Mouse (Mus musculus): ENCODE data around the gene Prf1. TPM values are rescaled to one million over a fixed set of nuclear protein-coding genes. Genes with fewer than 3 reads are reported as not detected.

Prf1 gene
- total RNA-seq (2014; rRNA removed; ENCODE audit: low replicate concordance) (not detected in 2 replicates), polyA plus RNA-seq (2015; fragmentation: Nextera tagmentation; extraction: Ambion mirVana) (0.04 TPM in 1 of 2 replicates, not detected in the other)

DNA sequence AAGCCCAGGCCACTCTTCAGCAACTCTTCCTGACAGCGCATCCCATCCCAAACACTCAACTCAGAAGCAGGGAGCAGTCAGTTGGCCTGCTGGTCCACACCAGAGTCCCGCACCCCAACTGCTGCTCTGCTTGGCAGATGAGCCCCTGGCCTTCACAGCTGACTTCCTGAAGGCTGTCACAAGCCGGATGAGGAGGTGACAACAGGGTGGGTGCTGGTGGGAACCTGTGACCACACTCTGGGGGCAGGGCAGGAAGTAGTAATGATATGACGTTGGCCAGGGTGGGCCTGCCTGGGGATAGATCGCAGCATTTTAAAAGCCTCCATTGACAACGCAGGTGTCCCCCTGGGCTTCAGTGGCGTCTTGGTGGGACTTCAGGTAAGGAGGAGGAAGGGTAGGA lies at the start of gene Prf1:
Gene Prf1, plus strand, starts transcription at position 357 of the 400 bp plus-strand sequence.
- Histone ChIP-seq H3K4me1 (ENCODE audit: control insufficient read depth, insufficient read depth) (0 out of 2 replicates have a peak, but pooled peaks cover 12% of the 10 kb centered on the region), H3K27me3 (ENCODE audit: control insufficient read depth, insufficient read depth, low read length) (no peaks in the 10 kb centered on the region), H3K27ac (ENCODE audit: low read depth) (no peak within 1 kb of the TSS), H3K4me3 (ENCODE audit: low read depth, low read length) (no peak within 1 kb of the TSS), H3K9ac (replicated peaks; ENCODE audit: low read depth, low read length) (no peak within 1 kb of the TSS), H3K4me2 (ENCODE audit: low read depth, low read length) (no peak within 1 kb of the TSS; the same call in 1 of the 2 replicates), H3K9me3 (replicated peaks; ENCODE audit: control insufficient read depth, low read length) (no peaks in the 10 kb centered on the region), H3K36me3 (replicated peaks; ENCODE audit: control insufficient read depth, insufficient read depth, low read length) (no peaks in the 10 kb centered on the region)
- 66% methylated on average over 7 of the region's 7 CpGs for WGBS
- TF ChIP-seq CTCF (IDR thresholded peaks at IDR 0.05; ENCODE audit: low read depth), result no peak
- TF ChIP-seq EP300 (IDR thresholded peaks at IDR 0.05; ENCODE audit: low read depth), result no peak
- no peak for ATAC-seq (ENCODE audit: insufficient read depth, low read depth)
- DNase-seq (ENCODE audit: low spot score), result no peak

DNA sequence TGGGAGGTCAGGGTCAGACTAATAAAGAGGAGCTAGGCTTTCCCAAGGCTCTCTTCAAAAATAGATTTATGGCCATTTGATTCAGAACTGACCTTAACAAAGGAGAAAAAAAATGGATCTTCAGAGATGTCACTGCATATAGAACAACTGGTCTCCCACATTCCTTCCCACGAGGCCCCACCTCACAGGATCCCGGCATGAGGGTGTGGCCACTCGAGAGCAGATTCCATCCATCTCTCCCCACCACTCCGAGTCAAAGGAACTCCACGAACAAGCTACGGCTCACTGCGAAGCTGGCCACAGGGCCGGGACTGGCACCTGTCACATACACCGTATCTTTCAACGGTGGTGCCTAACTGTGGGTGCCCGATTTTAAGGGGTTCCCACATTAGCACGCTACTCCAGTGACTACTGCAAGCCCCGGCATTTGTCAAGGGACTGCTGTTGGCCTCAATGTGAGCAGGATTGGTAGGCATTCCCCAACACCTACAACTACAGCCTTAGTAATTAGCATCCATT lies 49.0 kb upstream of the Prf1 start:
- DNase-seq (ENCODE audit: low spot score), result no peak
- Histone ChIP-seq H3K4me1 (ENCODE audit: control insufficient read depth, insufficient read depth) (no peaks in the 10 kb centered on the region), H3K4me3 (ENCODE audit: low read depth, low read length) (no peak overlapping the region), H3K9me3 (replicated peaks; ENCODE audit: control insufficient read depth, low read length) (0 out of 2 replicates have a peak, but pooled peaks cover 3% of the 10 kb centered on the region), H3K36me3 (replicated peaks; ENCODE audit: control insufficient read depth, insufficient read depth, low read length) (no peaks in the 10 kb centered on the region), H3K27ac (ENCODE audit: low read depth) (no peak overlapping the region), H3K27me3 (ENCODE audit: control insufficient read depth, insufficient read depth, low read length) (no peaks in the 10 kb centered on the region), H3K9ac (replicated peaks; ENCODE audit: low read depth, low read length) (no peak overlapping the region), H3K4me2 (ENCODE audit: low read depth, low read length) (no peak overlapping the region)
- ATAC-seq (ENCODE audit: insufficient read depth, low read depth), result no peak
- TF ChIP-seq CTCF (IDR thresholded peaks at IDR 0.05; ENCODE audit: low read depth), result no peak
- 68% methylated on average over 13 of the region's 13 CpGs for WGBS

DNA sequence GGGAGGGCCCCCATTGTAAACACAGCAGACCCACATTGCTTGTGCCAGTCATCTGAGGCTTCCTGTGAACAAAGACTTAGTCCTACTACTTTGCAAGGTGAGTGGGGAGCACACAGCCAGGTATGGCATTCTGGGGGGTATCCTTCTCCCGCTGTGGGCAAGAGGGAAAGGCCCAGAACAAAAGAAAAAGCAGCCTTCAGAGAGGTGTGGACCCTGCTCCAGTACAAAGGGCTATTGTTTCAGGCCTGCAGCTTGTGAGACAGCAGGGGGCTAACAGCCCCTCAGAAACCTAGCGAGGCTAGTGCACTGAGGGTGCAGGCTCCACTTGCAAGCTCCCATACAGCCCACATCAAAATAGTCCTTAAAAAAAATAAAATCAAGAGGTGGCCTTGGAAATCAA lies 47.7 kb upstream of the Prf1 start:
- DNase-seq (ENCODE audit: low spot score) (no peak), ATAC-seq (ENCODE audit: insufficient read depth, low read depth) (no peak)
- WGBS, result 82% methylated on average over 2 of the region's 2 CpGs
- TF ChIP-seq EP300 (IDR thresholded peaks at IDR 0.05; ENCODE audit: low read depth), result no peak
- no peak for TF ChIP-seq CTCF (IDR thresholded peaks at IDR 0.05; ENCODE audit: low read depth)
- H3K9me3 ChIP-seq (replicated peaks; ENCODE audit: control insufficient read depth, low read length), result 0 out of 2 replicates have a peak, but pooled peaks cover 4% of the 10 kb centered on the region
- no peaks in the 10 kb centered on the region for H3K4me1 ChIP-seq (ENCODE audit: control insufficient read depth, insufficient read depth)
- no peaks in the 10 kb centered on the region for H3K27me3 ChIP-seq (ENCODE audit: control insufficient read depth, insufficient read depth, low read length)
- H3K36me3 ChIP-seq (replicated peaks; ENCODE audit: control insufficient read depth, insufficient read depth, low read length), result no peaks in the 10 kb centered on the region
- no peak overlapping the region for H3K27ac ChIP-seq (ENCODE audit: low read depth)
- H3K4me2 ChIP-seq (ENCODE audit: low read depth, low read length), result no peak overlapping the region
- H3K4me3 ChIP-seq (ENCODE audit: low read depth, low read length), result no peak overlapping the region
- no peak overlapping the region for H3K9ac ChIP-seq (replicated peaks; ENCODE audit: low read depth, low read length)

DNA sequence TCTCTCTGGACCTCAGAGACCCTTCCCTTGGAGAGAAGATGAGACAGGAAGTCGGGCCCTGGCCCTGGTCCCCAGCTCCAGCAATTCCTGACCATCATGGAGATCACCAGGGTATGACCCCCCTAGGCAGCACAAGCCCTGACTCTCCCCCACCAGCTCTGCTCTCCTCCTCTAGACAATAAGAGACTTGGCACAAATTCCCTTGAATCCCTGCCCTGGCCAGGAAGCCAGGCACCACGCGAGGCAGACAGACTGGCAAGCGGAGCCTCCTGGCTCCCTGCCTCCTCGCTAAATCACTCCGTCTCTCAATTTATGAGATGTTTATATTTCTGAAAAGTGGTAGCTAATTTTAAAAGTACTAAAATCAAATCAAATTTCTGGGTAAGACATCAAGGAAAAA lies 42.9 kb upstream of the Prf1 start:
- WGBS, result 58% methylated on average over 6 of the region's 6 CpGs
- Histone ChIP-seq H3K4me1 (ENCODE audit: control insufficient read depth, insufficient read depth) (no peaks in the 10 kb centered on the region), H3K36me3 (replicated peaks; ENCODE audit: control insufficient read depth, insufficient read depth, low read length) (no peaks in the 10 kb centered on the region), H3K9me3 (replicated peaks; ENCODE audit: control insufficient read depth, low read length) (peaks cover 11% of the 10 kb centered on the region; the same call in 1 of the 2 replicates), H3K4me3 (ENCODE audit: low read depth, low read length) (no peak overlapping the region), H3K9ac (replicated peaks; ENCODE audit: low read depth, low read length) (no peak overlapping the region), H3K27ac (ENCODE audit: low read depth) (no peak overlapping the region), H3K4me2 (ENCODE audit: low read depth, low read length) (no peak overlapping the region), H3K27me3 (ENCODE audit: control insufficient read depth, insufficient read depth, low read length) (no peaks in the 10 kb centered on the region)
- DNase-seq (ENCODE audit: low spot score), result no peak
- TF ChIP-seq EP300 (IDR thresholded peaks at IDR 0.05; ENCODE audit: low read depth) (no peak), CTCF (IDR thresholded peaks at IDR 0.05; ENCODE audit: low read depth) (no peak)
- no peak for ATAC-seq (ENCODE audit: insufficient read depth, low read depth)

DNA sequence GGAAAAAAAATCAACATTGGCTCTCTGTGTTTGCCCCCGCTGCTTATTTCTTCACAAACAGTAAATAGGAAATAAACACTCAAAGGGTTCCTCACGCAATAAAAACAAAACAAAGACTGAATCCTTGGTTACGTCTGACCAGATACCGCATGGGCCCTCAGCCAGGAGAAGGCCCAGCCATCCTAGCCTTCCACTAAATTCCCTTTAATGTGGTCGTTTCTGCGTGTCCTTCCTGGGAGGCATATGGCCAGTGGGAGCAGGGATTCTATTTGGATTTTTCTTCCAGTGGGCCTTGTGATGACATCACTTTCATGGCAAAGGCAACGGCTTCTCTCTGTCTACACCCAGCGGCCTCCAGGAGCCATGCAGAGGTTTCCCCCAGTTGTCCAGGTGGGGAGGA lies 42.4 kb upstream of the Prf1 start:
- no peak for TF ChIP-seq EP300 (IDR thresholded peaks at IDR 0.05; ENCODE audit: low read depth)
- TF ChIP-seq CTCF (IDR thresholded peaks at IDR 0.05; ENCODE audit: low read depth), result no peak
- DNase-seq (ENCODE audit: low spot score) (no peak), ATAC-seq (ENCODE audit: insufficient read depth, low read depth) (no peak)
- H3K27me3 ChIP-seq (ENCODE audit: control insufficient read depth, insufficient read depth, low read length), result no peaks in the 10 kb centered on the region
- no peaks in the 10 kb centered on the region for H3K4me1 ChIP-seq (ENCODE audit: control insufficient read depth, insufficient read depth)
- H3K4me2 ChIP-seq (ENCODE audit: low read depth, low read length), result no peak overlapping the region
- H3K27ac ChIP-seq (ENCODE audit: low read depth), result no peak overlapping the region
- H3K9ac ChIP-seq (replicated peaks; ENCODE audit: low read depth, low read length), result no peak overlapping the region
- 81% methylated on average over 8 of the region's 8 CpGs for WGBS
- H3K36me3 ChIP-seq (replicated peaks; ENCODE audit: control insufficient read depth, insufficient read depth, low read length), result no peaks in the 10 kb centered on the region
- no peak overlapping the region for H3K4me3 ChIP-seq (ENCODE audit: low read depth, low read length)
- peaks cover 11% of the 10 kb centered on the region; the same call in 1 of the 2 replicates for H3K9me3 ChIP-seq (replicated peaks; ENCODE audit: control insufficient read depth, low read length)

DNA sequence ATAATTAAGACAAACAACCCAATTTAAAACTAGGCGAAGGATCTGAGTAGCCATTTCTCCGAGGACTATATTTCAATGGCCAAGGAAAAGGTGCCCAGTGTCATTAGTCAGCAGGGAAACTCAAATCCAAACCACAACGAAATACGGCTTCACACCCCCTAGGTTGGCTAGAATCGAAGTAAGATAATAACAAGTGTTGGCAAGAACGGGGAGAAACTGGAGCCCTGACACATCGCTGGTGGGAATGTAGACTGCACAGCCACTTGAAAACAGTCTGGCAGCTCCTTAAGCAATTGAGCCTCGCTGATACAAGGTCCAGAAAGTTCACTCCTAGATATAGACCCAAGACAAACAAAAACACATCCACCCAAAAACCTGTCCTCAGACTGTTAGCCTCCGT lies 41.0 kb upstream of the Prf1 start:
- WGBS, result 85% methylated on average over 9 of the region's 9 CpGs
- Histone ChIP-seq H3K36me3 (replicated peaks; ENCODE audit: control insufficient read depth, insufficient read depth, low read length) (no peaks in the 10 kb centered on the region), H3K4me3 (ENCODE audit: low read depth, low read length) (no peak overlapping the region), H3K27me3 (ENCODE audit: control insufficient read depth, insufficient read depth, low read length) (no peaks in the 10 kb centered on the region), H3K4me2 (ENCODE audit: low read depth, low read length) (no peak overlapping the region), H3K27ac (ENCODE audit: low read depth) (no peak overlapping the region), H3K9me3 (replicated peaks; ENCODE audit: control insufficient read depth, low read length) (peaks cover 11% of the 10 kb centered on the region; the same call in 1 of the 2 replicates), H3K4me1 (ENCODE audit: control insufficient read depth, insufficient read depth) (peaks cover 2% of the 10 kb centered on the region; the same call in 1 of the 2 replicates), H3K9ac (replicated peaks; ENCODE audit: low read depth, low read length) (no peak overlapping the region)
- TF ChIP-seq CTCF (IDR thresholded peaks at IDR 0.05; ENCODE audit: low read depth) (no peak), EP300 (IDR thresholded peaks at IDR 0.05; ENCODE audit: low read depth) (no peak)
- ATAC-seq (ENCODE audit: insufficient read depth, low read depth) (no peak), DNase-seq (ENCODE audit: low spot score) (no peak)

All from heart, postnatal 0 days (tissue).